Mouse (Mus musculus): Measurements from ENCODE around the gene Slc13a5. TPM values are rescaled to one million over a fixed set of nuclear protein-coding genes. Genes with fewer than 3 reads are reported as not detected.

Gene Slc13a5
- total RNA-seq (2021), result 1 to 10 TPM in 1 of 2 experiments, under 1 TPM in 1; 0.15 to 1.4 TPM
- long read RNA-seq, experiment 1, result 0 reads
- long read RNA-seq, experiment 2, result 0 reads

GRCm38 (mm10) chr11:72266960-72267560 lies at the start of gene Slc13a5:
Gene Slc13a5 (minus strand): TSS chr11:72267222.
- DNase-seq, result peak; percentile 14

- DNase-seq, result peak; percentile 19
These were observed 47.3 kb upstream of the Slc13a5 start, which contains the start of gene Fbxo39 for GRCm38 (mm10) chr11:72314151-72314895. Gene Fbxo39 (plus strand): TSS chr11:72314444.

- no peak for DNase-seq
These were observed 44.5 kb upstream of the Slc13a5 start for GRCm38 (mm10) chr11:72311355-72312001.

GRCm38 (mm10) chr11:72310491-72310890 lies 43.5 kb upstream of the Slc13a5 start:
- DNase-seq, result no peak

GRCm38 (mm10) chr11:72308982-72309381 lies 42.0 kb upstream of the Slc13a5 start:
- no peak for DNase-seq

GRCm38 (mm10) chr11:72307461-72307860 lies 40.4 kb upstream of the Slc13a5 start:
- no peak for DNase-seq

GRCm38 (mm10) chr11:72302230-72302629 lies 35.2 kb upstream of the Slc13a5 start:
- DNase-seq, result peak; percentile 54

GRCm38 (mm10) chr11:72301334-72301733 lies 34.3 kb upstream of the Slc13a5 start, which contains the start of gene Xaf1:
Gene Xaf1 (plus strand): TSS chr11:72301629.
- peak; percentile 76 for DNase-seq

GRCm38 (mm10) chr11:72293116-72293515 lies 26.1 kb upstream of the Slc13a5 start:
- DNase-seq, result no peak

GRCm38 (mm10) chr11:72287543-72287942 lies 20.5 kb upstream of the Slc13a5 start:
- no peak for DNase-seq

GRCm38 (mm10) chr11:72287126-72287525 lies 20.1 kb upstream of the Slc13a5 start:
- no peak for DNase-seq

- no peak for DNase-seq
These were observed 19.6 kb upstream of the Slc13a5 start for GRCm38 (mm10) chr11:72286651-72287050.

- DNase-seq, result no peak
These were observed 19.0 kb upstream of the Slc13a5 start for GRCm38 (mm10) chr11:72285971-72286480.

- no peak for DNase-seq
These were observed 17.6 kb upstream of the Slc13a5 start for GRCm38 (mm10) chr11:72284532-72285182.

GRCm38 (mm10) chr11:72283486-72284224 lies 16.6 kb upstream of the Slc13a5 start:
- no peak for DNase-seq

GRCm38 (mm10) chr11:72281852-72282400 lies 14.9 kb upstream of the Slc13a5 start:
- DNase-seq, result no peak

- no peak for DNase-seq
These were observed 14.3 kb upstream of the Slc13a5 start for GRCm38 (mm10) chr11:72281143-72281851.

- DNase-seq, result no peak
These were observed 6.3 kb upstream of the Slc13a5 start for GRCm38 (mm10) chr11:72273341-72273740.

GRCm38 (mm10) chr11:72271761-72272160 lies 4.7 kb upstream of the Slc13a5 start:
- DNase-seq, result no peak

GRCm38 (mm10) chr11:72266207-72266959 lies 639 bp downstream of the Slc13a5 start:
- peak; percentile 71 for DNase-seq
